Mouse (Mus musculus) brain, adult 10 weeks (tissue): Measurements from ENCODE around the gene G0s2. TPM values are rescaled to one million over a fixed set of nuclear protein-coding genes. Genes with fewer than 3 reads are reported as not detected.

Source experiments
- polyA plus RNA-seq: library from polyadenylated mRNA; stranded (reverse); fragments of 350-450 nt; fragmentation: Illumina TruSeq; extraction: RNeasy Lipid Tissue Mini Kit (QIAGEN cat#74804); gene quantifications from one replicate; pipeline ENCODE4 v1.2.3, GENCODE M21; 2015; ENCODE audit warnings: low read depth, low replicate concordance

G0s2 gene
- 14.8 TPM for polyA plus RNA-seq

GRCm38 (mm10) chr1:193272916-193273601 is at the start of gene G0s2:
TSS of gene G0s2 (minus strand) at chr1:193273217.

GRCm38 (mm10) chr1:193263955-193264598 is 8.9 kb downstream of the G0s2 start, which contains the start of gene Hsd11b1:
TSS of gene Hsd11b1 (minus strand) at chr1:193264075.

Other genes with a start within 250 kb of the G0s2 start
- 9.6 TPM for gene Syt14, start 237.4 kb downstream of the G0s2 start, polyA plus RNA-seq
- gene Diexf, start 142.9 kb downstream of the G0s2 start, polyA plus RNA-seq = 13.4 TPM
- gene Irf6, start 120.1 kb downstream of the G0s2 start, polyA plus RNA-seq = 0.45 TPM
- gene A130010J15Rik, start 105.2 kb downstream of the G0s2 start, polyA plus RNA-seq = 6.0 TPM
- gene Traf3ip3, start 71.5 kb downstream of the G0s2 start, polyA plus RNA-seq = 0.95 TPM
- 0.77 TPM for gene Lamb3, start 65.5 kb downstream of the G0s2 start, polyA plus RNA-seq
- 45.3 TPM for gene Hsd11b1, start 9.1 kb downstream of the G0s2 start, polyA plus RNA-seq
- 32.2 TPM for gene Camk1g, start 97.1 kb upstream of the G0s2 start, polyA plus RNA-seq